Mouse (Mus musculus) cortical plate, adult 2 months (tissue): ENCODE data around the gene 9530003J23Rik.

Experiments
- CTCF ChIP-seq: fragments of 200-500 bp; IDR thresholded peaks from 2 replicates; pipeline ENCODE4 v1.5.1; 2011; ENCODE audit warnings: mild to moderate bottlenecking, control low read depth, low read length; ENCODE audit not compliant: insufficient read depth; ENCODE audit errors: extremely low read depth
- POLR2A ChIP-seq: fragments of 200-500 bp; IDR thresholded peaks from 2 replicates; pipeline ENCODE4 v1.6.1; 2011; ENCODE audit warnings: mild to moderate bottlenecking, low read length, control low read depth; ENCODE audit not compliant: insufficient read depth; ENCODE audit errors: extremely low read depth

DNA sequence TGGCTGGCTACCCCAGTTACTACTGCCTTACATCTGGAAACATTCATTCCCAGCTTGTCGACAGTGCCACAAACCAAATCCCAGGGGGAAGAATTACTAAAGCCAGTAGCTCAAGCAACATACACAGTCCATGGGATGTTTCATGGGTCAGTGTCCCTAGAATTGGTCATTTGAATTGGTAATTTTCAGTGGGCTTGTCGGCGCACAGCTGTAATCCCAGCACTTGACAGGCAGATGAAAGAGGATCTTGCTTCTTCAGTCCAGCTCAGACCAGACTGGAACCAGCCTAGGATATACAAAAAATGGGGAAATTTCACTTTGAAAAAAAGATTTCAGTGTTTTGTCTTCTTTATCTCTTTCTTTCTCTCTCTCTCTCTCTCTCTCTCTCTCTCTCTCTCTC, 38.8 kb downstream of the 9530003J23Rik start:
- TF ChIP-seq CTCF (no peak), POLR2A (no peak)
